Mouse (Mus musculus) stomach, postnatal 0 days (tissue): ENCODE data around the gene Ckap2.
A peak's percentile ranks its signal among the peaks of the same experiment; 100 is the strongest.

ENCODE experiments used
- CTCF ChIP-seq: IDR thresholded peaks from 2 replicates; pipeline ENCODE4 v1.5.1; 2016; ENCODE audit warnings: antibody characterized with exemption, low read depth, mild to moderate bottlenecking, moderate library complexity
- EP300 ChIP-seq: optimal IDR thresholded peaks from 2 replicates; pipeline ENCODE3; 2016; ENCODE audit warnings: antibody characterized with exemption

DNA sequence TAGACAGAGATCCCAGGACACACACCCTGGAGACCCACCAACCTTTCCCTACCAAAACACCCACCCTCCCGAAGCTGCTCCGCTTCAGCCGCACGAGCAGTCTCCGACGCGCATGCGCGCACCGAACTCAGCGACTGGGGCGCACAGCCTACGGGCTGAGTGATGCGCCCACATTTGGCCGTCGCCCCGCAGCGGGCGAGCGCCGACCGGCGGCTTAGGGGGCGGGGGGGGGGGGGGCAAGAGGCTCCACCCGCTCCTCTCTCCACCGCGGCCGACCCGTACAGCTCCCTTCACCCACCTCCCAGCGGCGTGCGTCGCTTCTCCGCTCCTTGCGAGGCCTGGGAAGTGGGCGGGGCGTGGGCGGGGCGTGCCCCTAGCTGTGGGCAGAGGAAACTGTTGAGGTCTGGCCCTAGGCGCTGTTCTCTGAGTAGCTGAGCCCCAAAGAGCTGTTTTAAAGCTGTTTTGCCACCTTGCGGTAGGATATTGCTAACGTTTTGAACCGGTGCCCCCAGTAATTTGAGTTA lies 19.5 kb downstream of the Ckap2 start, which contains the start of gene Nek3:
- TF ChIP-seq CTCF (peak; percentile 81), EP300 (no peak)
